Mouse (Mus musculus) thymus, postnatal 10 days (tissue): ENCODE results near the gene Nop10.
"Not testable (repeated sequence)": the region's sequence is repeated elsewhere in the genome, so short reads cannot be mapped to it uniquely, and the experiment has no call there.

ENCODE experiments used
- DNase-seq, 2 experiments: peaks; one replicate each; pipeline ENCODE4 v3.0.0; 2021; ENCODE audit warnings: low spot score in 2 of 2

The Nop10 gene

DNA sequence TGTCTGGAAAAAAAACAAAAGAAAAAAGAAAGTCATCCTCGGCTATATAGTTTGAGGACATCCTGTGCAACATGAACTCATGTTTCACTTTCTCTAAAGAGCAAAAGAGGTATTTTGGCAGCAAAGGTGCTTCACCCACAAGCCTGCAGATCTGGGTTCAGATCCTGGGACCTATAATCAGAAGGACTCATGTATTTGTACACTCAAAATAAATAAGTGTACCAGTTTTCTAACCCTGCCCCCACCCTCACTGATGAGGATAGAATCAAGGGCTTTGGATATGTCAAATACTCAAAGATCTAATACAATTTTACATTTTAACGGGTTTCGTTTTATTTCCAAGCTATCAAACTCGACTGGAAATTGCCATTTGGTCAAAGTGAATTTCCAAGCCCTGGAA is 2.6 kb downstream of the Nop10 start:
- DNase-seq: no peak

GRCm38 (mm10) chr2:112265448-112266241 is 3.9 kb downstream of the Nop10 start, which contains the start of gene Slc12a6:
Gene Slc12a6 (plus strand): TSS chr2:112265825.
- DNase-seq: peak; percentile 91 to 94

DNA sequence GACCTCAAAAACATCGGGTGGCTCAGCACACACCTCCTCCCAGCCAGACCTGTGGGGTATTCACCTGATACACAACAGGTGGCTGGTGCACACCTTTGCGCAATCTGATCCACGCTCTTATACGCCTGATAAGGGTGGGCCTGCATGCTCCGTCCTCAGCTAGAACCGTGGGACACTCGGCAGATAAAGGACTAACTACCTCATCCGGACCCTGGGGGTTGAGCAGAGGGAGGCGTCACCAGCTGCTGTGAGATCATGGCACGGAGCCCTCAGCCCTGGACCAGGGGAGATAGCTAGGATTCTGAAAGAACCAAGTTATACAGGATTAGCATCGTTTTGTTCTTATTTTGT is 4.5 kb downstream of the Nop10 start, which contains the start of gene Gm21985:
Gene Gm21985, plus strand, starts transcription at position 73 of the 351 bp plus-strand sequence.
- peak; percentile 53 to 54 for DNase-seq

DNA sequence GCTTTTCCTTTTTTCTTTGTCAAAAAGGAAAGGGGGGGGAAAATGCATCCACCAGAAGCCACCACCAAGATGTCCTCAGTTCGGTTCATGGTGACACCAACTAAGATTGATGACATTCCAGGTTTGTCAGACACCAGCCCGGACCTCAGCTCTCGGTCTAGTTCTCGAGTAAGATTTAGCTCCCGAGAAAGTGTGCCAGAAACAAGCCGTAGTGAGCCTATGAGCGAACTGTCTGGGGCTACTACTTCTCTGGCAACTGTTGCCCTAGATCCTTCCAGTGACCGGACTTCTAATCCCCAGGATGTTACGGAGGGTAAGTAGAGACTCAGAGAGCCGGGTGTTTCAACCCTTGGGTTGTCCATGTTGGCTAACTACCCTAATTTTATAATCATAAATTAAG is 5.1 kb downstream of the Nop10 start:
- DNase-seq: no peak

GRCm38 (mm10) chr2:112267547-112268269 is 6.0 kb downstream of the Nop10 start:
- DNase-seq: no peak

DNA sequence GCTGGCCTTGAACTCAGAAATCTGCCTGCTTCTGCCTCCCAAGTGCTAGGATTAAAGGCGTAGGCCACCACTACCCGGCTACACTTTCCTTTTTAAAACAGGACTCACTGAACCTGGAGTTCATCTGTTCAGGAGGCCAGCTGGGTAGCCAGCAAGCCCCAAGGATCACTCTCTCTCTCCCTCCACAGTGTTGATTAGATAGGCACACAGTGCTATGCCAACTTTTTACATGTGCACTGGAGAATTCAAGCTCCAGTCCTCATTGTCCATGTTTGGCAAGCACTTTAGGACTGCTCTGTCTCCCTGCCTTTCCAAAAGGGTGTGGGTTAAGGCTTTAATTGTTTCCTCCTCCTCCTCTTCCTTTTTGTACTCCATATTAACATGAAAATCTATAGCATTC is 8.3 kb downstream of the Nop10 start:
- no peak for DNase-seq

DNA sequence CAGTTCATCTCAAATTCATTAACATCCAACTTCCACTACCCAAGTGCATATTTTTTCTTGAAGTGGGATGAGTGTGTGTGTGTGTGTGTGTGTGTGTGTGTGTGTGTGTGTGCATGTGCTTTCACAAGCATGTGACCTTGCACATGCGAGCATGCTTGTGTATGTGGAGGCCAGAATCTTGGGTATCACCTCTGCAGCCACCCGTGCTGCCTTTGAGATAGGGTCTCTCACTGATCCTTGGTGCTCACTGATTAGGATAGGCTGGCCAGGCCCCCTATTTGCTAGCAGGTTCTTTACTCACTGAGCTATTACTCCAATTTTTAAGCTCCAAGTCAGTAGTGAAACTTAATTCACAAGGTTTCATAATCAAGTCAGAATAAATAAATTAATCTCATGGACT is 11.2 kb downstream of the Nop10 start:
- no peak for DNase-seq

DNA sequence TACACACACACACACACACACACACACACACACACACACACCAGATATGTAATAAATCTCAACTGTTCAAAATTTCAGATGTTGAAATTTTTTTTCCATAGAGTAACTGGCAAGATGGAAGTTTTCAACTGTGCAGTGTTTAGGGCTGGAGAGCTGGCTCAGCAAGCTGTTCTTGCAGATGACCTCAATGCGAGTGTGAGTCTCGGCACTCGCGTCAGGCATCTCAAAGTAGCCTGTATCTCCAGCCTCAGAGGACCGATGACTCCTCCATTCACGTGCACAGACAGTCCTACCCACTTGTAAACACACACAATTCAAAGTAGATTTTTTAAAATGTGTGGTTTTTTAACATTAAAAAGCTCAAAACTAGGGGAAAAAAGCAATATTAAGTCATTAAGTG is 11.7 kb downstream of the Nop10 start:
- no peak for DNase-seq

GRCm38 (mm10) chr2:112276870-112277269 is 15.1 kb downstream of the Nop10 start:
- no peak for DNase-seq

DNA sequence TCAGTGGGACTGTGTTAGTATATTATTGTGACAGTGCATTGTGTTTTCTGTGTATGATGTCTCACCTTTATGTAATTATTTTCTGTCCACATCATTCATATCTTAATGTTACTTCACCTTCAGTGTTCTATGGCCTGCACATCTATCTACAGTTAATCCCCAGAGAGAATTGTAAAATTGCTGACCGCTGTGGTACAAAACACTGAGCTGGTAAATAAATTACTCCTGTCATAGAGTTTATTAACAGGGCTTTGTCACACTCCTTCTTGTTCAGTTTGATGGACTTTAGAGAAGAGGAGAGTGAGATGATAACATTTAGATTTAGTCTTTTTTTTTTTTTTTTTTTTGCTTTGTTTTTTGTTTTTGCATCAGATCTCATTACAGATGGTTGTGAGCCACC is 21.1 kb downstream of the Nop10 start:
- DNase-seq: no peak

DNA sequence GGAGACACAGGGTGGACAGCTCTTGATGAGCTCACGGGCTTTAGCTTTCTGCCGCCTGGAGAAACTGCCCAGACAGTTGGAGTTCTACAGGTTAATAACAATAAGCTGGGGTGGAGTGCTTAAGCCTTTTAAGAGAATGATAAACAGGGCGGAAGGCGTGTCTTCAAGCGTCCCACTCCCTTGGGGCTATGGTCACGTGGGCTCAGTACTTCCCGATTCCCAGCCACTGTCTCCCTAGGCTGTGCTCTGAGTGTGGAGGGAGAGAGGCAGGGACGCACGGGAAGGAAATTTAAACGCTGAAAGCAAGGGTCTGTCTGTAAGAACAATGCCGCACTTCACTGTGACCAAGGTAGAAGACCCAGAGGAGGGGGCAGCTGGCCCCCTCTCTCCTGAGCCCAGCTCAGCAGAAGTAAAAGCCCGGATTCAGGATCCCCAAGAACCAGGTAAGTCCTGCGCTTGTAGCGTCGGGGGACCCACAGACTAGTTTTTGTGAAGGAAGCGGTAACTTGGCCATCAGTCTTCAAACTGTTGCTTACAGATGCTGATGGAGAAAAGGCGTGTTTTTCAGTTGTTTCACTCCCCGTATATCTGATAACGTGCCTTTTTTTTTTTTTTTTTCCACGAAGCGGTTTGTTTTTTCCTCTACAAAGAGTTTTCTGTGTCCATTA is 22.8 kb downstream of the Nop10 start:
- no peak for DNase-seq

DNA sequence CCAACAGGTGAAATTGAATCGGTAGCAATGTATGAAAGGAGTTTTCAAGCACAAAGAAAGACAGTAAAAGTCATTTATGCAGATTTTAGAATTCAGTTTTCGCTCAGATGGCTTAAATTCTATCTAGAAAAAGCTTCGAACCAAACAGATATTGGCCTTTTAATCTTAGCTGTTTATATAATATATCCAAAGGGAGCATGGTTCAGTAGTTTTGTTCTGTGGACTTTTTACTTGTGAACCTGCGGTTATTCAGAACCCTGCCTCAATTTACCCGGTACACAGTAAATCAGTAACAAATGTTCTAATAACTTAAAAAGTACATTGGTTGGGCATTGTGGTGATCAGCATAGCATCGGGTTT is 23.3 kb downstream of the Nop10 start:
- no peak for DNase-seq

DNA sequence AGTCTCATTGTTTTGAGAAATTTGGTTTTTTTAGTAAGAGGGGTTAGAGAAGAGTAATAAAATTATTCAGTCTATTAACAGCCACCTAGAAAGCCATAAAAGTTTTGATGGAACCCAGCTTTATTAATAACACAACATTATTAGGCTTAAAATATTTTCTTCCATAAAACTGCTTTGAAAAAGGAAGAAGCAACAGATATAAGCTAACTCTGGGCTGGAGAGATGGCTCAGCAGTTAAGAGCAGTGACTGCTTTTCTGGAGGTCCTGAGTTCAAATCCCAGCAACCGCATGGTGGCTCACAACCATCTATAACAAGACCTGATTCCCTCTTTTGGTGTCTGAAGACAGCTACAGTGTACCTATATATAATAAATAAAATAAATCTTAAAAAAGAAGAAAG is 24.3 kb downstream of the Nop10 start:
- DNase-seq: not testable (repeated sequence)

GRCm38 (mm10) chr2:112287059-112287458 is 25.3 kb downstream of the Nop10 start:
- no peak for DNase-seq

DNA sequence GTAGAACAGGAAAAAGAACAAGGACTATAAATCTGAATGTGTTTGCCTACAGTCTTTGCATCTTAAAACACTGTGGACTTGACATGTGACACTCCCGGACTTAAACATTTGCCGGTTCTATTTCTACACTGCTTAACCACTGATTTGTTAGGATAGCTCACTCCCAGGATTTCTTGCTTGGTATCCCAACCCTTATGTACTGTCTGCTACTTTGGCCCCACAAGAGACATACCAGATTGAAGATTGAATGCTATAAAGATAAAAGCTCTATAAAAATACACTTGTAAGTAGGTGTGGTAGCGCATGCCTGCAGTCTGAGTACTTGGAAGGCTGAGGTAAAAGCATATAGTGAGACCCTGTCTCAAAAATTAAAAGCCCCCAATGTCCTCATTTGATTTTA is 27.8 kb downstream of the Nop10 start:
- DNase-seq: no peak

DNA sequence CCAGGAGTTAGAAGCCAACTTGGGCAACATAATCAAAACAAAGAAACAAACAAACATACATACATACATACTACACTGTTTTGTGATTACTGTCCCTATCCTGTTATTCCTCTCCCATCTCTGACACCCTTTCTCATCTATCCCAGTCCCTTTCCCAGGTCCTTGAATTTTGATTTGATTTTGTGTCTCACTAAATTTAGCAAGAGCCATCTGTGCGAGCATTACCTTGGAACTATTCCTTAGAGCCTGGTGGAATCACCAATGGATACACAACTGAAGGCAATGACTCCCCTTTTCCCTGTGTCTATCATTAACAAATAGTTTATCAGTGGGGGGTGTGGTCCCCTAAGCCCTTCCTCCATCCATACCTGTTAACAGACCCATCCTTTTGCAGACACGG is 31.1 kb downstream of the Nop10 start:
- DNase-seq: no peak

- no peak for DNase-seq
Observed at GRCm38 (mm10) chr2:112296211-112296610, 34.5 kb downstream of the Nop10 start.

DNA sequence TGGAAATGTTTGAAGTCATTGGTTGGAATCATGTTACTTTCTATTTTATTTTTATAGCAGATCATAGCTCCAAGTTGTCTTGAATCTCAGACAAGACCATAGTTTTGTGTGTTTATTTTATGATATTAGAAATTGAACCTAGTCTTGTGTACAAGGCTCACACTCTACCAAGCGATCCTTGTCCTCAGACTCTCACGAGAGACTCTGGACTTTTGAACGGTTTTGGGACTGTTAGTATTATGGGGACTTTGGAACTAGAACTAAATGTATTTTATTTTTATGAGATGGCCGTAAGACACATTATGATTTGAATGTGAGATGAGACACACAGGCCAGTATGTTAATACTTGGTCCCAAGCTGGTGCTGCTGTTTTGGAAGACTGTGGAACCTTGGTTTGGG is 36.5 kb downstream of the Nop10 start:
- no peak for DNase-seq

DNA sequence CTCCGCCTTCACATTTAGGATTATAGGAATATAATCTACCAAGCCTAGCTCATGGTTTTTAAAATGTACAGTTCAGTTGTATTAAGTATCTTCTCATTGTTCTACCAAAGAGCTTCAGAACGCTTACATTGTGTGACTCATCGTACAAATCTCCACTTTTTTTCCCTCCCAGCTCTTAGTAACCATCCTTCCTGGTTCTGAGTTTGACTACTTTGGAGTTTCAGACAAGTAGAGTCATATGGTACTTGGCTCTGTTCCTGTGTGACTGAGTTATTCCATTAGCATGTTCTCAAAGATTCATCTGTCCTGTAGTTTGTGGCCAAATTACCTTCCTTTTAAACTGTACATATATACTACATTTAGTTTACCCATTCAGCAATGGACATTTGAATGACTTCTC is 46.9 kb downstream of the Nop10 start:
- no peak for DNase-seq

GRCm38 (mm10) chr2:112309161-112309600 is 47.5 kb downstream of the Nop10 start:
- DNase-seq: peak in 1 of 2 experiments; percentile 4
